Mouse (Mus musculus) intestine, postnatal 0 days (tissue): Measurements from ENCODE around the gene Ccdc97. TPM values are rescaled to one million over a fixed set of nuclear protein-coding genes. Genes with fewer than 3 reads are reported as not detected.

Source experiments
- ATAC-seq: fragments of 200-750 bp; cut with Nextera tagmentation; 2 replicates; pipeline ENCODE4 v1.8.0; 2017; ENCODE audit warnings: mild to moderate bottlenecking, moderate TSS enrichment, moderate library complexity
- H3K27ac ChIP-seq: fragments of 300-500 bp; sonication (generic); 2 replicates; pipeline ENCODE4 v1.5.1; 2014; ENCODE audit warnings: mild to moderate bottlenecking, low read depth, low read length, moderate library complexity
- H3K27me3 ChIP-seq: fragments of 300-500 bp; sonication (generic); replicated peaks from 2 replicates; pipeline ENCODE4 v1.6.1; 2014; ENCODE audit warnings: low read length, mixed read lengths; ENCODE audit not compliant: control insufficient read depth, insufficient read depth
- H3K36me3 ChIP-seq: fragments of 300-500 bp; sonication (generic); 2 replicates; pipeline ENCODE4 v1.6.1; 2014; ENCODE audit warnings: mild to moderate bottlenecking, moderate library complexity; ENCODE audit not compliant: control insufficient read depth, insufficient read depth
- H3K4me1 ChIP-seq: fragments of 300-500 bp; sonication (generic); replicated peaks from 2 replicates; pipeline ENCODE4 v1.6.1; 2014; ENCODE audit warnings: antibody characterized with exemption, low read length, mixed read lengths; ENCODE audit not compliant: control insufficient read depth, insufficient read depth
- H3K4me2 ChIP-seq: fragments of 300-500 bp; sonication (generic); replicated peaks from 2 replicates; pipeline ENCODE4 v1.6.1; 2014; ENCODE audit warnings: low read depth, mild to moderate bottlenecking, moderate library complexity
- H3K4me3 ChIP-seq: fragments of 300-500 bp; sonication (generic); 2 replicates; pipeline ENCODE4 v1.5.1; 2014; ENCODE audit warnings: low read depth, low read length
- H3K9ac ChIP-seq: fragments of 300-500 bp; sonication (generic); 2 replicates; pipeline ENCODE4 v1.6.1; 2014; ENCODE audit warnings: mild to moderate bottlenecking, low read depth, low read length
- H3K9me3 ChIP-seq: fragments of 300-500 bp; sonication (generic); 2 replicates; pipeline ENCODE4 v1.6.1; 2016; ENCODE audit warnings: mixed run types; ENCODE audit not compliant: control insufficient read depth
- CTCF ChIP-seq: sonication (generic); IDR thresholded peaks from 2 replicates; pipeline ENCODE4 v1.5.1; 2016; ENCODE audit warnings: low read depth, mild to moderate bottlenecking, control low read depth, antibody characterized with exemption, moderate library complexity
- whole genome bisulfite sequencing: fragments of 180-500 bp; shearing (Covaris S2); extraction: QIAGEN DNeasy Blood & Tissue Kit; methylation state at CpG from one replicate; pipeline ENCODE4 v1.1.7; 2014; 5-methylcytosine and 5-hydroxymethylcytosine counted together
- polyA plus RNA-seq: library from polyadenylated mRNA; unstranded; fragments of >200 nt; fragmentation: Nextera tagmentation; extraction: Ambion mirVana; gene quantifications from 2 replicates; pipeline ENCODE4 v1.2.1, GENCODE M21; 2015

The Ccdc97 gene
- polyA plus RNA-seq, 1 experiment from 2014 or later, result 16.5 TPM

DNA sequence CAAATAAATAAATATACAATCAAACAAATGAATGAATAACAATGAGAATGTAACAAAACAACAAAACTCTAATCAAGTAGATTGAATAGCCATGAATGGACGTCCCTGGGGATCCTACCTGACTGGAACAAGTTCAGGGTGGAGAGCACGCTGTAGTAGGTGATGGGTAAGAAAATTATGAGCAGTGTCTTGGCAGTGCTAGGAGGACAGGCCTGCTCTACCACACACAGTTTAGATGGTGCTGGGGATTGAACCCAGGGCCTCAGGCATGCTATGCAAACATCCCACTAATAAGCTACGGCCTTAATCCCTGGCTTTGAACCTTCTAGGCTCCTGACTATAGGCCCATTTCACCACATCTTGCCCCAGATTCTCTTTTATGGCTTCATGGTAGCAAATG, 1.4 kb downstream of the Ccdc97 start:
- 86% methylated on average over 3 of the region's 3 CpGs for WGBS
- no peak for TF ChIP-seq CTCF
- H3K4me2 ChIP-seq, result peak overlapping the region; percentile 68
- H3K9me3 ChIP-seq, result no peaks in the 10 kb centered on the region
- H3K36me3 ChIP-seq, result peaks cover 61% of the 10 kb centered on the region
- H3K27ac ChIP-seq, result no peak overlapping the region
- no peak for ATAC-seq
- H3K9ac ChIP-seq, result no peak overlapping the region
- H3K4me3 ChIP-seq, result no peak overlapping the region
- no peaks in the 10 kb centered on the region for H3K27me3 ChIP-seq
- H3K4me1 ChIP-seq, result no peaks in the 10 kb centered on the region; the same call in 1 of the 2 replicates

DNA sequence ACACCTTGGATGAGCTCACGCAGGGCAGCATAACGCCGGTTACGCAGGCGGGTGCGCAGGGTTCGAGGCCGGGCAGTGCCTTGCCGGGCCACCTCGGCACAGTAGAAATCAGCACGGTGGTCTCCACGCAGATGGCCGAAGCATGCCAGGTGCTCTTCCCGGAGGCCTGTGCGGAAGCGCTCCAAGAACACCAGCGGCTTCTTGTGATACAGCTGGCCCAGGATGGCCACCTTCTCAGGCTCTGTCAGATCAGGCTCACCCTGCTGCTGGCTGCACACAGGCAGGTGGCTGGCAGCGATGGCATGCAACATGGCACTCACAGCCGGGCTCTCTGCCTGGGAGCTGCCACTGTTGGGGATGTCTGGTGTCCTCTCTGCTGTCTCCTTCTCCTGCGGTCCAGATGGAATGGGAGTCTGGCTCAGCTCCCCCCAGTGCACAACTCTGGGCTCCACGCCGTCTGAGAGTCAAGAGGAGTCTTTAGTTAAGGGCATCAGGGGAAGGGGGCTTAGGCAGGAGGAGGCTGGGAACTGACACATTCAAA, 3.1 kb downstream of the Ccdc97 start:
- H3K4me1 ChIP-seq, result no peaks in the 10 kb centered on the region; the same call in 1 of the 2 replicates
- ATAC-seq, result no peak
- no peak overlapping the region for H3K4me2 ChIP-seq
- TF ChIP-seq CTCF, result no peak
- H3K36me3 ChIP-seq, result peaks cover 51% of the 10 kb centered on the region
- H3K27ac ChIP-seq, result no peak overlapping the region
- WGBS, result 95% methylated on average over 22 of the region's 22 CpGs
- H3K4me3 ChIP-seq, result no peak overlapping the region
- H3K9ac ChIP-seq, result no peak overlapping the region
- H3K9me3 ChIP-seq, result no peaks in the 10 kb centered on the region
- H3K27me3 ChIP-seq, result no peaks in the 10 kb centered on the region

DNA sequence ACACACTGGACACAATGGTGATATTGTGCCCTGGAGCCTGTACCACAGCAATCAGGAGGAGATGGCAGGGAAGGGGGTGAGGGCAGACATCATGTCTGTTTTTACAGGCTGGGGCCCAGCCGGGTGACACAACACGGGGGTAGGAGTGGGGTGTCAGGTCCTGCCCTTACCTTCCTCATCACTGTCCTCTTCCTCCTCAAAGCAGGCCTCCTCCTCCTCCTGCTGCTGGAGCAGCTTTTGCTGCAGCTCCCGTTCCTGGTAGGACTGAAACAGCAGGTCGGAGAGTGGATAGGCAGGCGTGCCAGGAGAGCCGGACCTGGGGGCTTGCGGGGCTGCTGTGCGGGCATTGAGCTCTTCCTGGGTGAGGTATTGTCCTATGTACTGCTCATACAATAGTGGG, 4.3 kb downstream of the Ccdc97 start:
- H3K27ac ChIP-seq, result no peak overlapping the region
- no peak overlapping the region for H3K9ac ChIP-seq
- H3K4me3 ChIP-seq, result no peak overlapping the region
- H3K4me1 ChIP-seq, result peaks cover 6% of the 10 kb centered on the region; the same call in 1 of the 2 replicates
- H3K36me3 ChIP-seq, result peaks cover 44% of the 10 kb centered on the region
- no peak for TF ChIP-seq CTCF
- H3K4me2 ChIP-seq, result no peak overlapping the region
- no peaks in the 10 kb centered on the region for H3K9me3 ChIP-seq
- no peaks in the 10 kb centered on the region for H3K27me3 ChIP-seq
- no peak for ATAC-seq
- 92% methylated on average over 8 of the region's 8 CpGs for WGBS

DNA sequence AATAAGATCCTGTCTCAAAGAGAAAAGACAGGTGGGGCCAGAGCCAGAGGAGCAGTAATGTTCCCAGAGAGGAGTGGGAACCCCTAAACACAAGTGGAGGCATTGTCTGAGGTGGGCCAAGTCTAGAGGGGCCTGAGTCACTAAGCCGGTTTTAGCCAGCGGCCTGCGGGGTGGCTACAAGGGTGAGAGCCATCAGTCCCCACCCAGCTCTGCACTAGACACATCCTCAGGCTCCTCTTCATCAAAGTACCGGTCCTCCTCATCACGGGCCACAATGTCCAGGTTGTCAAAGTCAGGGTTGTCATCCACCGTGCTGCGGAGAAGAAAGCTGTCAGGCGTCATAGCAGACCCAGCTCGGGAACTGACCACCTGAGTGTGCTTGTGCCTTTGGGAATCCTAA, 6.1 kb downstream of the Ccdc97 start:
- H3K9ac ChIP-seq, result no peak overlapping the region
- H3K4me3 ChIP-seq, result no peak overlapping the region
- H3K4me2 ChIP-seq, result no peak overlapping the region
- 84% methylated on average over 9 of the region's 9 CpGs for WGBS
- no peak overlapping the region for H3K27ac ChIP-seq
- H3K36me3 ChIP-seq, result peaks cover 44% of the 10 kb centered on the region
- H3K9me3 ChIP-seq, result no peaks in the 10 kb centered on the region
- no peak for ATAC-seq
- 0 out of 2 replicates have a peak, but pooled peaks cover 6% of the 10 kb centered on the region for H3K4me1 ChIP-seq
- no peaks in the 10 kb centered on the region for H3K27me3 ChIP-seq
- no peak for TF ChIP-seq CTCF

DNA sequence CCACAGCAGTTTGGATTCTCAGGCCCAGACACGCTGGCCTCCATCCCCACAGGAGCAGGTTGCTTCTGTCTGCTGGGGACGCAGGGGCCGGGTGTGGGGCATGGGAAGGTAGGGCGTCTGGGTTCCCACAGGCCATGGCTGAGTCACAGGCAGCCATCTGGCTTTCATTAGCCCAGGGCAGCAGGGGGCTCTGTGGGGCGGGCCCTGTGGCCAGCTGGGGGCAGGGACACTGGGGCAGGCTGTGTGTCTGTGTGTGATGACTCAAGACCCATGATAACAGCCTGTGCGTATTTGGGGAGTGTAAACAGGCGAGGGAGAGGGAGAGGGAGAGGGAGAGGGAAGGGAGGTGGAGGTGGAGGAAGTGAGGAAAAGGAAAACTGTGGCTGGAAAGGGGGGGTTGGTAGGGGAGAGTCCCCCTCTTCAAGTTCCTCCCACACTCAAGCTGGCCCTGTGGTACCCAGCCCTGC, 7.1 kb downstream of the Ccdc97 start:
- Histone ChIP-seq H3K4me3 (no peak overlapping the region), H3K4me2 (no peak overlapping the region), H3K4me1 (0 out of 2 replicates have a peak, but pooled peaks cover 6% of the 10 kb centered on the region), H3K9ac (no peak overlapping the region), H3K9me3 (no peaks in the 10 kb centered on the region), H3K27me3 (no peaks in the 10 kb centered on the region), H3K27ac (no peak overlapping the region), H3K36me3 (peaks cover 44% of the 10 kb centered on the region)
- TF ChIP-seq CTCF, result no peak
- 33% methylated on average over 7 of the region's 7 CpGs for WGBS
- 0 out of 2 replicates have a peak, but pooled peaks have one; percentile 10 for ATAC-seq

- H3K36me3 ChIP-seq, result peaks cover 40% of the 10 kb centered on the region
- no peak overlapping the region for H3K4me3 ChIP-seq
- no peaks in the 10 kb centered on the region for H3K27me3 ChIP-seq
- H3K4me1 ChIP-seq, result 0 out of 2 replicates have a peak, but pooled peaks cover 6% of the 10 kb centered on the region
- ATAC-seq, result no peak
- no peak overlapping the region for H3K9ac ChIP-seq
- no peak for TF ChIP-seq CTCF
- no peaks in the 10 kb centered on the region for H3K9me3 ChIP-seq
- no peak overlapping the region for H3K27ac ChIP-seq
- H3K4me2 ChIP-seq, result no peak overlapping the region
- WGBS, result 73% methylated on average over 5 of the region's 5 CpGs
Measured at GRCm38 (mm10) chr7:25711165-25711564, 7.7 kb downstream of the Ccdc97 start.
